Mouse (Mus musculus) forebrain, embryonic 16.5 days (tissue): Measurements from ENCODE around the gene Brk1. TPM values are rescaled to one million over a fixed set of nuclear protein-coding genes. Genes with fewer than 3 reads are reported as not detected.

Source experiments
- ATAC-seq: fragments of 200-750 bp; cut with Nextera tagmentation; 2 replicates; pipeline ENCODE4 v1.8.0; 2017; ENCODE audit warnings: mild to moderate bottlenecking, moderate library complexity
- H3K27ac ChIP-seq: fragments of 300-500 bp; sonication (generic); 2 replicates; pipeline ENCODE4 v1.5.1; 2014; ENCODE audit warnings: low read length, control low read depth
- H3K27me3 ChIP-seq: fragments of 300-500 bp; sonication (generic); replicated peaks from 2 replicates; pipeline ENCODE4 v1.6.1; 2014; ENCODE audit warnings: low read length; ENCODE audit not compliant: control insufficient read depth, insufficient read depth
- H3K36me3 ChIP-seq: fragments of 300-500 bp; sonication (generic); 2 replicates; pipeline ENCODE4 v1.6.1; 2014; ENCODE audit not compliant: control insufficient read depth, insufficient read depth
- H3K4me1 ChIP-seq: fragments of 300-500 bp; sonication (generic); replicated peaks from 2 replicates; pipeline ENCODE4 v1.6.1; 2014; ENCODE audit warnings: low read length; ENCODE audit not compliant: control insufficient read depth, insufficient read depth
- H3K4me2 ChIP-seq: fragments of 300-500 bp; sonication (generic); 2 replicates; pipeline ENCODE4 v1.6.1; 2014; ENCODE audit warnings: mild to moderate bottlenecking, low read length, control low read depth
- H3K4me3 ChIP-seq: fragments of 300-500 bp; sonication (generic); replicated peaks from 2 replicates; pipeline ENCODE4 v1.5.1; 2014; ENCODE audit warnings: mild to moderate bottlenecking, low read length, control low read depth
- H3K9ac ChIP-seq: fragments of 300-500 bp; sonication (generic); replicated peaks from 2 replicates; pipeline ENCODE4 v1.6.1; 2014; ENCODE audit warnings: low read depth, low read length, control low read depth
- H3K9me3 ChIP-seq: fragments of 300-500 bp; sonication (generic); 2 replicates; pipeline ENCODE4 v1.6.1; 2016; ENCODE audit warnings: low read length; ENCODE audit not compliant: control insufficient read depth
- WGBS: fragments of 180-500 bp; shearing (Covaris S2); extraction: QIAGEN DNeasy Blood & Tissue Kit; methylation state at CpG from one replicate; pipeline ENCODE4 v1.1.7; 2014; 5-methylcytosine and 5-hydroxymethylcytosine counted together
- polyA plus RNA-seq: library from polyadenylated mRNA; unstranded; fragments of >200 nt; fragmentation: Nextera tagmentation; extraction: Ambion mirVana; gene quantifications from 2 replicates; pipeline ENCODE4 v1.2.1, GENCODE M21; 2015

Gene Brk1
- polyA plus RNA-seq, 1 experiment from 2014 or later = 240 TPM

- no peak overlapping the region for H3K9ac ChIP-seq
- H3K4me1 ChIP-seq = peaks cover 6% of the 10 kb centered on the region; the same call in 1 of the 2 replicates
- no peak overlapping the region for H3K4me2 ChIP-seq
- ATAC-seq = no peak
- no peaks in the 10 kb centered on the region for H3K9me3 ChIP-seq
- no peak overlapping the region for H3K27ac ChIP-seq
- no peaks in the 10 kb centered on the region for H3K36me3 ChIP-seq
- H3K4me3 ChIP-seq = no peak overlapping the region
- no peaks in the 10 kb centered on the region for H3K27me3 ChIP-seq
- WGBS = 87% methylated on average over 4 of the region's 4 CpGs
Observed at GRCm38 (mm10) chr6:113639201-113639600, 34.6 kb downstream of the Brk1 start.

- H3K4me1 ChIP-seq = peaks cover 6% of the 10 kb centered on the region; the same call in 1 of the 2 replicates
- H3K4me2 ChIP-seq = no peak overlapping the region
- no peak overlapping the region for H3K27ac ChIP-seq
- no peaks in the 10 kb centered on the region for H3K9me3 ChIP-seq
- ATAC-seq = no peak
- no peaks in the 10 kb centered on the region for H3K36me3 ChIP-seq
- no peaks in the 10 kb centered on the region for H3K27me3 ChIP-seq
- no peak overlapping the region for H3K9ac ChIP-seq
- no peak overlapping the region for H3K4me3 ChIP-seq
- WGBS = 84% methylated on average over 8 of the region's 8 CpGs
Observed at GRCm38 (mm10) chr6:113642605-113643004, 38.0 kb downstream of the Brk1 start.

- Histone ChIP-seq H3K27me3 (no peaks in the 10 kb centered on the region), H3K4me3 (no peak overlapping the region), H3K27ac (no peak overlapping the region), H3K9ac (no peak overlapping the region), H3K4me1 (peaks cover 6% of the 10 kb centered on the region; the same call in 1 of the 2 replicates), H3K9me3 (no peaks in the 10 kb centered on the region), H3K36me3 (no peaks in the 10 kb centered on the region), H3K4me2 (no peak overlapping the region)
- no peak for ATAC-seq
- WGBS = 87% methylated on average over 4 of the region's 4 CpGs
Observed at GRCm38 (mm10) chr6:113643021-113643420, 38.4 kb downstream of the Brk1 start.

GRCm38 (mm10) chr6:113643967-113644366, 39.4 kb downstream of the Brk1 start:
- WGBS = 98% methylated on average over 2 of the region's 2 CpGs
- Histone ChIP-seq H3K27ac (no peak overlapping the region), H3K9ac (no peak overlapping the region), H3K27me3 (no peaks in the 10 kb centered on the region), H3K4me2 (no peak overlapping the region), H3K4me1 (no peaks in the 10 kb centered on the region), H3K4me3 (no peak overlapping the region), H3K36me3 (no peaks in the 10 kb centered on the region), H3K9me3 (no peaks in the 10 kb centered on the region)
- ATAC-seq = no peak

- no peak overlapping the region for H3K27ac ChIP-seq
- no peak overlapping the region for H3K4me3 ChIP-seq
- no peak overlapping the region for H3K9ac ChIP-seq
- 85% methylated on average over 8 of the region's 8 CpGs for WGBS
- no peaks in the 10 kb centered on the region for H3K27me3 ChIP-seq
- ATAC-seq = no peak
- H3K4me2 ChIP-seq = no peak overlapping the region
- H3K9me3 ChIP-seq = no peaks in the 10 kb centered on the region
- no peaks in the 10 kb centered on the region for H3K4me1 ChIP-seq
- H3K36me3 ChIP-seq = no peaks in the 10 kb centered on the region
Observed at GRCm38 (mm10) chr6:113644808-113645207, 40.2 kb downstream of the Brk1 start.

- Histone ChIP-seq H3K27ac (no peak overlapping the region), H3K36me3 (no peaks in the 10 kb centered on the region), H3K4me1 (no peaks in the 10 kb centered on the region), H3K9ac (no peak overlapping the region), H3K4me2 (no peak overlapping the region), H3K9me3 (no peaks in the 10 kb centered on the region), H3K4me3 (no peak overlapping the region), H3K27me3 (no peaks in the 10 kb centered on the region)
- 81% methylated on average over 7 of the region's 7 CpGs for WGBS
- ATAC-seq = no peak
Observed at GRCm38 (mm10) chr6:113649346-113650196, 45.0 kb downstream of the Brk1 start.

GRCm38 (mm10) chr6:113650197-113650640, 45.6 kb downstream of the Brk1 start:
- 72% methylated on average over 4 of the region's 4 CpGs for WGBS
- Histone ChIP-seq H3K27ac (no peak overlapping the region), H3K9me3 (no peaks in the 10 kb centered on the region), H3K27me3 (no peaks in the 10 kb centered on the region), H3K4me2 (no peak overlapping the region), H3K4me1 (no peaks in the 10 kb centered on the region), H3K36me3 (no peaks in the 10 kb centered on the region), H3K9ac (no peak overlapping the region), H3K4me3 (no peak overlapping the region)
- ATAC-seq = no peak

GRCm38 (mm10) chr6:113651626-113652025, 47.1 kb downstream of the Brk1 start:
- ATAC-seq = no peak
- H3K27me3 ChIP-seq = no peaks in the 10 kb centered on the region
- 74% methylated on average over 3 of the region's 3 CpGs for WGBS

GRCm38 (mm10) chr6:113653551-113653950, 49.0 kb downstream of the Brk1 start:
- 93% methylated on average over 7 of the region's 7 CpGs for WGBS
- no peak for ATAC-seq
- Histone ChIP-seq H3K4me1 (no peaks in the 10 kb centered on the region), H3K27me3 (no peaks in the 10 kb centered on the region), H3K36me3 (no peaks in the 10 kb centered on the region), H3K4me3 (no peak overlapping the region), H3K27ac (no peak overlapping the region), H3K9me3 (no peaks in the 10 kb centered on the region), H3K9ac (no peak overlapping the region), H3K4me2 (no peak overlapping the region)

More at GRCm38 (mm10) chr6:113651626-113652025, 47.1 kb downstream of the Brk1 start:
- Histone ChIP-seq H3K4me3 (no peak overlapping the region), H3K9ac (no peak overlapping the region), H3K27ac (no peak overlapping the region), H3K4me2 (no peak overlapping the region), H3K9me3 (no peaks in the 10 kb centered on the region), H3K36me3 (no peaks in the 10 kb centered on the region), H3K4me1 (no peaks in the 10 kb centered on the region)
